Mouse (Mus musculus) adrenal gland, adult 2 months (tissue): ENCODE measurements around the gene Hmcn1. TPM values are rescaled to one million over a fixed set of nuclear protein-coding genes. Genes with fewer than 3 reads are reported as not detected.

Source experiments
- DNase-seq: peaks from one replicate; pipeline ENCODE4 v3.0.0; 2021
- polyA plus RNA-seq: library from polyadenylated mRNA; depleted of rRNA; stranded (reverse); fragments of >200 nt; gene quantifications from 2 replicates; pipeline ENCODE4 v1.2.3, GENCODE M21; 2012
- total RNA-seq, 2 experiments: library from RNA; stranded (reverse); gene quantifications; 2 replicates each; pipeline ENCODE4 v1.2.3; 2021

Gene Hmcn1
- total and polyA plus RNA-seq, 3 experiments, result 0.21 to 3.2 (median 0.84) TPM

DNA sequence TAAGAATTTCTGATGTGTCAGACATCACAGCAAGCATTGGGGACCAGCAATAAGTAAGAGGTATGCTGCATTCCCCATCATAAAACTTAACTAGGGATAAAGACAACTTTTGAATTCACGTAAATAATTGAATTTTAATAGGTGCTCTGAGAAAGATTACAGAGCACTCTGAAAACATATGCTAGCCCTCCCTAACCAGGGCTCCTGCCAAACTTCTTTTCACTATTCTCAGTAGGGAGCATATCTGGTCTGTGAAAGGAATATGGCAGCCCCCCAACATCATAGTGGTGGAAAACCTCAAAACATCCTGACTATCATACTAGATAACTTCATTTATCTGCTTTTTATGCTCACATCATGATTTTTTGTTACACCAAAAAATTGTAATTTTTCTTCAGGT lies 347.9 kb downstream of the Hmcn1 start:
- no peak for DNase-seq

- DNase-seq, result peak; percentile 5
These were observed 353.7 kb downstream of the Hmcn1 start for GRCm38 (mm10) chr1:150639522-150639921.

DNA sequence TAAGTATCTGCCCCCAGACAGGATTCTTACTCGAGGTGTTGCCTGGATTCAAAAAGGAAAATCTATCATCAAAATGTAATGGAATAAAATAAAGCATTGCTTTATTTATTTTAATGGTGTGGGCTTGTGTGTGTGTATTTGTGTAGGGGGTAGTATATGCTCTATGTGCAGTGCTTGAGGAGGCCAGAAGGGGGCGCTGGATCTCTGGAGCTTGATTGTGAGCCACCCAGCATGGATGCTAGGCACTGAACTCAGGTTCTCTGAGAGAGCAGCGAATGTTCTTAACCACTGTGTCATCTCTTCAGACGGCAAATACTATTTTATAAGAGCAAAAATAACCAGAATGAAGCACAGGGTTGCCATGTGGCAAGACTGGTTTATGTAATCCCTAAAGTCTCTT lies 360.7 kb downstream of the Hmcn1 start:
- DNase-seq, result no peak

DNA sequence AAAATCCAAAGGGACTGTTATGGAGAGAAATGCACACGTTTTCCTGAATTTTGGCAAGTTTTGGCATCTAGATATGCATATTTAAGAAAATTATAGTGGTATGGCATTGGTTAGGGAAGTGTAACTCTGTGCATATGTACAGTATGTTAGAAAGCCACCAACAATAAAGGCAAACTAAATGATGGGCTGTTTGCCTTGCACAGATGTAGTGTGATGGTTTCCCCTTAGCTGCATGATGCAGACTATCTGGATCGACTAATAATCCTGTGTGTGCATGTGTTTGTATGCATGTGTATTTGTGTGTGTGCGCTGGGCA lies 361.4 kb downstream of the Hmcn1 start:
- DNase-seq, result no peak

DNA sequence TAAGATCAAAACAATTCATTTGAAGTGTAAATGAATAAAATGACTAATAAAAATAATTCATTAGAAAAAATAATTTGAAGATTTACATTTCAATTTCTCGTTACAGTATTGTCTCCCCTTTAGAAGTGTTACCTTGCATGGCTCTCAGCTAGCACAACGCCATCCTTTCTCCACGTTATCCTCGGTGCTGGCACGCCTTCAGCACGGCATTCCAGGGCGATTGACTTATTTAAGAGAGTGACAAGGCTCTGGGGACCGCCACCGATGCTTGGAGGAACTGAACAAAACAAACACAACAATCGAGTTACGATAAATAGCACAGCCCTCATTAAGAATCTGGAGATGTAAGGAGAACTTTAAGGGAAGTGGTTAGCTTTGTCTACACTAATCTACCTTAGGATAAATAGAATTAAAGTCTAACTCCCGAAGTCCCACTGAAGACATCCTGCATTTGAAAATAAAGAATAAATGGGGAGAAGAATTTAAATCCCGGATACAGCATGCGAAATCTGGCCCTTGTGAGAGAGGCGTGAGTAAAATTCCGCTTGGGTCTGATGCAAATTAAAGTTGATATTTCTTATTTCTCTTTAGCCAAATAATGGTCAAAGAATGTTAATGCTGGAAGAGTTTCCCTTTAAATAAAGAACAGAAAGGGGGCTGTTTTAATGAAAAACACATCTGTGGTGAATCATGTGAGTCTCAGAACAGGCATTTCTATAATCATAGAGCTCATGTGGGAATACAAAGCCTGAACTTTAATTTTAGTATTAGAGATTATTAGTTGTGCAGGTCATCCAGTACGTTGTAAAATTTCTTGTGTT lies 362.0 kb downstream of the Hmcn1 start:
- DNase-seq, result no peak

- no peak for DNase-seq
These were observed 370.0 kb downstream of the Hmcn1 start for GRCm38 (mm10) chr1:150623226-150623625.

DNA sequence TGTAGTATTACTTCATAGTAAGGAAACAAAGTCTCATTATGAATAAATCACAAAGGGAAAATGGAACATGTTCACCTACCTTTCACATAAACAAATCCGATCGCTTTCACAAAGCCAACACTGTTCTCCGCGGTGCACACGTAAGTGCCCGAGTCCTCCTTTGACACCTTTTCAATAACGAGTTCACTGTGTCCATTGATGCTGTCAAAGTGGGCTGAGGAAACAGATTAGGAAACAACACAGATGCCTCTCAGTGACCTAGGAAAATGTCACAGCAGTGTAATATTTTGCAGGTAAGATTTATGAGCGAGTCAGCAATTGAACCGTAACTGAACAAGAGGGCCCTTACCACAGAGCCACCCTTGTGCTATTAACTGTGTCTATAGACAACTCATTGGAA lies 382.7 kb downstream of the Hmcn1 start:
- no peak for DNase-seq

GRCm38 (mm10) chr1:150606173-150606572 lies 387.1 kb downstream of the Hmcn1 start:
- no peak for DNase-seq

DNA sequence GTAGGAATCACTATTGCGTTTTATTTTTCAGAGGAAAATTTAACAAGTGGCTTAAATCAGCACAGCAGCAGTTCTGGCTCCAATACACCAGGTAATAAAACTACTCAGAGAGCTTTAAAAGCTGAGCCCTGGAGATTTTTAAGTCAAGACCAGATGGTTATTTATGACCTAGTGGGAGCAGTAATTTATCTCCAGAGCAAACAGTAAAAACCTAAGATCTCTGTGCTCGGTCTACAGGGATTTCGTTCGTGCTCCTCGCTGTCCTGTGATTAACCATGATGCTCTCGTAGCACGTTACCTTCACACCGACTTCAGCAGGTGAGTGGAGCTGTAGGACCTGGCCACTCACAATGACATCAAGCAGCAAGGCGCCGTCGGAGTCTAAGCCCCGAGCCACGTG lies 399.6 kb downstream of the Hmcn1 start:
- DNase-seq, result no peak

- peak; percentile 28 for DNase-seq
These were observed 402.0 kb downstream of the Hmcn1 start for GRCm38 (mm10) chr1:150591253-150591652.

DNA sequence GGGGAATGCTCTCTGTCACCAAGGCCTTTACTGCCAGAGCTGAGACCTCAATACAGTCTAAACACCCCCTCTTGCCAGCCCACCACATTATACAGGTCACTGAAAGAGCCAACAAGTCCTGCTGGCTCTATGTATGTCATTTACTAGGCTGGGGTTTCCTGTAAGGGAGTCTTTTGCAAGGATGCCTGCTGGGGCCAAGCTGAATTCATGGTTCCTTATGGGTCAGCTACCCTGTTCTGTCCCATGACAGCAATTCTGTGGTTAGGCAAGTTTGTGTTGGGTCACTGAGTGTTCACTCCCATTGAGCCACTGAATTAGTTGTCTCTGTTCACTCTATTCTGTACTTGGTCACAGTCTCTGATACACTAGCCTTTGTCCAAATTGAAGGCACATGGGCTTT lies 405.8 kb downstream of the Hmcn1 start:
- no peak for DNase-seq

DNA sequence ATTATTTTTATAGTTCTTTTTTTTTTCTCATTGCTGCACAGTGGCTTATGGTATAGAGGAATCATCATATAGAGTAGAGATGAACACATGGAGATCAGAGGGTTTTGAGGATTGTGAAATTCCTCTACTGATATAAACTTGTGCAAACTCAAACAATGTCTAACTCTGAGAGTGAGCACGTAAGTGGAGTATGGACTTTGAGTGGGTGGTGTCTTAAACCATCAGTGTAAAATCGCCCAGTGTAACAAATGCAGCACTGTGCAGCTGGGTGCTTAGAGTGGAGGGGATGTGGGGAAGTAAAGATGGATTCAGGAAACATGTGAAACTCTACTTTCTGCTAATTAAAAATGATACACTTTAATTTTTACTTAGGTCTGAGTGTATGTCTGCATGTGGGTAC lies 408.8 kb downstream of the Hmcn1 start:
- no peak for DNase-seq

GRCm38 (mm10) chr1:150583734-150584133 lies 409.5 kb downstream of the Hmcn1 start:
- DNase-seq, result no peak

- DNase-seq, result peak; percentile 34
These were observed 412.7 kb downstream of the Hmcn1 start for GRCm38 (mm10) chr1:150580561-150580960.

- DNase-seq, result no peak
These were observed 419.8 kb downstream of the Hmcn1 start for GRCm38 (mm10) chr1:150573407-150573806.

DNA sequence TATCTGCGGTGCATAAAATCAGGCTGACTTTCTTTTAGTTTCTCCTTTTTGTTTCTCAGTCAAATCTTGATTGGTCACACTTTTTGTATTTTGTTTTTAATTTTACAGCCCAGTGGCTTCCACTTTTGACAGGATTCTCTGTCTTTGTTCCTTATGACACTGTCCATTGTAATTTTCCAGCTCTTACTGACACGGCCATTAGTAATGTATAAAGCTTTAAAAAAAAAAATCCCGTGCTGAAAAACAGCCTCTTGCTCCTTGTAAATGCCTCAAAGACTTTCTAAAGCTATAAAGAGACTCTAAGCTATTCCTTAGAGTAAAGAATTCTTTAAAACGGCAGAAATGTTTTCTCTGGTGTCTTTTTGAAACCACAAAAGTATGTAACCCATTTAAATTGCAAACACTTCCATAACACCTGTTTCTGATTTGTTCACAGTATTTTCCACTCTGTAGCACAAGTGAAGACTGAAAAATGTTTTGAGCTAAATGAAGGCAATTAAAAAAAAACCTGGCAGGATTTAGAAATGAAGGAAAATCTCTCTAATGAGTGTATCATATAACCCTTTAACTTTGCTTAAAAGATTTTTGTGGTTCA lies 422.6 kb downstream of the Hmcn1 start:
- DNase-seq, result no peak

GRCm38 (mm10) chr1:150569820-150570543 lies 423.3 kb downstream of the Hmcn1 start:
- no peak for DNase-seq

GRCm38 (mm10) chr1:150566287-150566686 lies 426.9 kb downstream of the Hmcn1 start:
- no peak for DNase-seq

DNA sequence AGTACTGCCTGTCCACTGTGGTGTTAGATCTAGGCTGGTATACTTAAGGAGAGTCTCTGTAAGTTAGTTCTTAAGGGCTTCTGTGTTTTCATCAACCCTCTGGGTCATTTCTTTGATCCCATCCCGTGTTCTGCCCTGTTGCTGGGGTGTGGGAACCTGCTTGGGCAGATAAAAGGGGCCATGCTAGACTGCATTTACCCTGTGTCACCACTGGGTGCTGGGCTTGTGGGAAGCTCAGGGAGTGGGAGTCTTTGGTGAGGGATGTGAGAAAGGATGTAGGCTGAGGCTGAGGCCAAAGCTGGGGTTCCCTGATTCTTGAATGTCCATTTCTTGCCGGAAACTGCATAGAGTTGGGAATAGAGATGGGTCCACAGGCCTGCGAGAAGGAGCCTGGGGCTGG lies 436.6 kb downstream of the Hmcn1 start:
- no peak for DNase-seq

DNA sequence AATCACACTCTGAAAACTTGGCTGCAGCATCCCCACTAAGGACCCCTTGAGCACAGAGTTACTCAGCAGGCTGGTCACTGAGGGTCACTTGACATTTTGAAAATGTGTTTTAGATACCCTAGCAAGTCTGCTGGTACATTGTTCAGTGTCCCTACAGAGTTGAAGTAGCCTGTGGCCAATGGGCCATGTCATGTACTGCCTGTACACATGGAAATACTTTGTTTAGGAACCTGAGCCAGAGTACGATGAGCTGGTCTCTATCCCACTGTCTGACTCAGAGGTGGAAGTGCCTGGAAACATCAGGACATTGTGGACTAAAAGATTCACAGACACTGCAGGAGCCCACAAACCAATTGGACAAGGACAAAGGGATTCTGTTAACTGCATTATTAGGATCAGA lies 441.8 kb downstream of the Hmcn1 start:
- DNase-seq, result no peak

DNA sequence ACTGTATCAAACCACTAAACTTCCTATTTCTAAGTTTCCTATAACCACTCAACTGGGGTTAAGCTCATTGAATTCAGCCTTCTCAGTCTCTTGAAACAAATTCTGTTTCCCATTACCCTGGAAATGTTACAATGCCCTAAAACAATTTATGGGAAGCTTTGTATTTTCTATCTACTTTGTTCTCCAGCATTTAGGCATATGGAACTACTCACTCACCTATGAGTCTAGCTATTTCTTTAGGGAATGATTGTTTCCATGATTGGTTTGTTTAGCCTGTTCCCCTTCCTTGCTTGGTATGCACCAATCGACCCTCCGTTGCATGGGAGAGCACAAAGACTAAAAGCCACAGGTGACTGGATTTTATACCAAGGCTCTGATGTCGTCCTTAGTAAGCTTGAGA lies 446.8 kb downstream of the Hmcn1 start:
- no peak for DNase-seq

- no peak for DNase-seq
These were observed 453.0 kb downstream of the Hmcn1 start for GRCm38 (mm10) chr1:150540267-150540666.

- DNase-seq, result no peak
These were observed 455.7 kb downstream of the Hmcn1 start for GRCm38 (mm10) chr1:150537410-150538128.
